Mouse (Mus musculus) monocyte, adult 5-6 weeks (primary cell): ENCODE results near the gene Gm20696. TPM values are rescaled to one million over a fixed set of nuclear protein-coding genes. Genes with fewer than 3 reads are reported as not detected.

Experiments used
- ATAC-seq: fragments of 153-309, 156-312 bp; replicated peaks from 2 replicates; pipeline ENCODE4 v1.8.0; 2017; ENCODE audit warnings: mild to moderate bottlenecking; ENCODE audit not compliant: low TSS enrichment, insufficient number of reproducible peaks, severe bottlenecking, poor library complexity, low FRiP score
- total RNA-seq: library from RNA; stranded (forward); fragments of 200-1000, 200-491, 200-594 nt; gene quantifications from 3 replicates; pipeline ENCODE4 v1.2.3, GENCODE M21; 2017

Gm20696 gene
- total RNA-seq, 1 experiment from 2014 or later: 12.8 TPM

GRCm38 (mm10) chr6:99538194-99538941, 128.2 kb downstream of the Gm20696 start:
- no peak for ATAC-seq

- ATAC-seq: no peak
Observed at GRCm38 (mm10) chr6:99534211-99534745, 132.3 kb downstream of the Gm20696 start.

DNA sequence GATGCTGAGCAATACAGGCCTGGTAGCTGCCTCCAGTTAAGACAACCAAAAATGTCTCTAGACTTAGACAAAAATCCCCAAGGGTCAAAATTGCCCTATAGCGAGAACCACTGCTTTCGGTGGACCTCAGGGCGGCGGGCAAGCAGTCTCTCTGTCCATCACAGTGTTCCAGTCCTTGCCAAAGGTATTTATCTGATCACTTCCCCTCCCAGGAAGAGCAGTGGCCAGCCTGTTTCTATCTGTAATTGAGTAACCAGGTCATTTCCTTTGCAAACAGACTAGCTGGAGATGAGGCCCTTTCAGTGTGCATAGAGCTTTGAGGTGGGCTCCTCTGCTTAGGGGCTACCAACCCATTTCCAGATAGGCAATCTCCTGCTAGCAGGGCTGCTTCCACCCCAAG, 134.1 kb downstream of the Gm20696 start:
- ATAC-seq: no peak

GRCm38 (mm10) chr6:99528972-99529371, 137.6 kb downstream of the Gm20696 start:
- ATAC-seq: no peak

- no peak for ATAC-seq
Observed at GRCm38 (mm10) chr6:99527457-99528105, 139.0 kb downstream of the Gm20696 start.

GRCm38 (mm10) chr6:99525351-99525750, 141.2 kb downstream of the Gm20696 start:
- no peak for ATAC-seq

GRCm38 (mm10) chr6:99523679-99524370, 142.8 kb downstream of the Gm20696 start:
- ATAC-seq: no peak

- ATAC-seq: peak; percentile 30; the same call in 1 of the 2 replicates
Observed at GRCm38 (mm10) chr6:99523109-99523632, 143.4 kb downstream of the Gm20696 start.

GRCm38 (mm10) chr6:99522359-99523108, 144.1 kb downstream of the Gm20696 start, which contains the start of gene Foxp1:
TSS of gene Foxp1 (minus strand) at chr6:99522721.
- ATAC-seq: peak; percentile 38

DNA sequence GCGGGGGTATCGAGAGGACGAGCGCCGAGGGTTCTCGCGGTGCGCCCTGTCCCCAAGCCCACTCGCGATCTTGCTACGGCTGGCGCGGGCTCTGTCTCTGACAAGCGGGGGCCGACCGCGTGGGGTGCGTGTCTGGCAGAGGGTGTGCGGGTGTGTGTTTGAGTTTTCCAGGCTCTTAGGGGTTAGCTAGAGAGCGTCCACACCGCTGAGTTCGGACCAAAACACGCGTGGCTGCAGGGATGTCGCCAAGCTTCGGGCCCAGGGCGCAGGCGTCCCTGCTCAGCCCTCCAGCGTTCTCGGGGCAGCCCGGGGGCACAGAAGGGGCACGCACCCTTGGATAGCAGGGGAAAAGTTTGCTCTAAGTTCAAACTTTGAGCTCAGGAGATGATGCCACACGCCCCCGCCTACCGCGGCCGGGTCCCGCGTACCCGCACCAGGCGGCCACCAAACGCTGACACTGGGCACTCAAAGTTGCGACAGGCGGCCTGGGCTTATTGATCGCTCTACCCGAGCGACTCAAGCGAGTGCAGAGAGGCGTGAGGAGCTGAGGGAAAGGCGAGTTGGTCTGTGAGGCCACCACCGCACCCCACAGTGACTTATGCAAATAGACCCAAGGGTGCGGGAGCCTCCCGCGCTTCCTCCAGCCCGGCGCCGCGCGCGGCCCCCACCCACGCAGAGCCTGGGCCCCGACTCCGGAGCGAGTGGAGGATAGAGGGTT, 144.8 kb downstream of the Gm20696 start:
- ATAC-seq: peak; percentile 15; the same call in 1 of the 2 replicates

DNA sequence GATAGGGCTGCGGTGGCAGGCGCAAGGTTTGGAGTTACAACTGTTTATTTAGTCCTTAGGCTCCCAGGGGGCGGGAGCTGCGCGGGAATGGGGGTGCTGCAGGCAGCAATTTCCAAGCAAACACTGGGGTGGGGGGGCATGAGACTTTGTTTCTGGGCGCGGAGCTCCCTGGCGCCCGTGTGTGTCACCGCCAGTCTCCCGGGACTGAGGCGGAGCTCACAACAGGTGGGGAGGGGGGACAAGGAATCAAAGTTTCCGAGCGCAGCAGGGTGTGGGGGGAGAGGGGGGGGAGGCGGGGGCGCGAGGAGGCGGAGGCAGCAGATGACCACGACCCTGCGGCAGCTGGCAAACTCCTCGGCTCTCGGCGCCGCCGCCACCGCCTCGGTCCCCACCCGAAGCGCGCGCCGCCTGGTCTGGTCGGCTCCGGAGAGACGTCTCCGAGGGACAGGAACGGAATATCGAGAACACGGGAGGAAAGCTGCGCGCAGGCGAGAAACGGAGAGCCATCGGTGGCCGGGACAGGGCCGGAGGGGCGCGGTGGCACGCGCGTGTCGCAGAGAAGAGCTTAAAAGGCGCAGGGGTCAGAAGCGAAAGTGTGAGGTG, 145.5 kb downstream of the Gm20696 start:
- no peak; the same call in 1 of the 2 replicates for ATAC-seq

DNA sequence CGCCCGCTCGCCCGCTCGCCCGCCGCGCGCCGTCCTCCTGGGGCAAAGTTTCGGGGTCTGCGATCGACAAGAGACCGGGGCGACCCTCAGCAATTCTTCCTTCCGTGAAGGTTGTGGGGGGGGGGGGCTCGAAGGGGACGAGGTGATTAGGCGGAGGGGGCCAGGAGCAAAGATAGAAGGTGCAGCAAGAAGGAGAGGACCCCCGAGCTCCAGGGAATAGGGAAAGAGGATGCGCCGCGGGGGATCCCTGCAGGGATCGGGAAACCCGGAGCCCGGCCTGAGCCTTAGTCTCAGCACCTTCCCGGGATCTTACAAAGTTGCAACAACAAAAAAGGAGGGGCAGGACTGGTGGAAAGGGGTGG, 145.9 kb downstream of the Gm20696 start:
- ATAC-seq: no peak

DNA sequence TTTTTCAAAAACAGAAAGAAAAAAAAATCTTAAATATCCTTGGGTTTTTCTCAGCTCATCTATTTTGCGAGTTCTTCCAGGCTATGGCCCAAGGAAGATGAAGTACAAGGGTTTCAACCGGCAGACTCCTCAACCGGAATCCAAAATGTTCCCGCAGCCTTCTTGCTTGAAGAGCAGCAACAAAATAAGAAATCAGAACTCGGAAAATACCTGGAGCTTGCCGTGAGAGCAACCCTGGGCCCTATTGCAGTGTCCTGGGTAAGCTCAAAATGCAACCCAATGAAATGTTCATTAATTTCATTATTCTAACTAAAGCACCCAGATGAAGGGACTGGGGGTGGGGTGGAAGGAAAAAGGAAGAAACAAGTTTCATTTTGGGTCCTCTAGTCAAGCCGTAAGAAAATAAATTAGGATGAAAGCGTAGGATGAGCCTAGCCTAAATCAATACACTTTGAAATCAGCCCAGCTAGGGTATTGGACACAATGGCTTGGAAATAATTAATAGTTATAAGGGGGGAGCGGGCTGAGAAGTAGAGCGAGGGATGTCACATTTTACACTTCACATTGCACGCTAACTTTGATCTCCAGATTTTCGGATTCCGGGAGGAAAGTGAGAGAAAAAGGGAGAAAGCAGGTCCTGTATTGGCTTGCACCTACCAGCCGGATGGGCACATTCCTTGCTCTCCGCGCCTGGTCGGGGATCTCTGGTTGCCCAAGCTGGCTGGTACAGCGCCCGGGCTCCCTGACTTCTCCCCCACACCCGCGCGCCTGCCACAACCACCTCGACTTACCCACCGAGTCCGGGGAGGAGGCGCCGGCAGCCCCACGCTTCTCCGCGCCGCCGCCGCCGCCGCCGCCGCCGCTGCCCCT, 146.6 kb downstream of the Gm20696 start:
- no peak for ATAC-seq

DNA sequence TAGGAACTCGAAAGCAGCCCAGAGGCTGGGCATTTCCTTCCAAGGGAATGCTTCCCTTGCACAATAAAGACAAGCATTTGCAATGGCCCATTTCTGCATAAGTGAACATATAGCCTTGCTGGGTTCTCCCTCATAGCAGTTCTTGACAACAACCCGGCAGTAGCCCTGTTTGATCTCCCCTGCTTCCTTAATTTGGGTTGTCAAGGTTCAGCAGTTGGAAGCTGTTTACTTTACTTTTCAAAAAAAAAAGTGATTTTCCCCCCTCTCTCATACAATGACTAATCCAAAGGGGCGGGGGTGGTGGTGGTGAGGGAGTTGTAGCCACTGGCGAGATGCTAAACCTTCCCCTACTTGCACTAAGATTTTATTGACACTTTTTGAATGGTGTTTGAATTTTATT, 147.5 kb downstream of the Gm20696 start:
- ATAC-seq: no peak

GRCm38 (mm10) chr6:99515667-99516199, 150.9 kb downstream of the Gm20696 start:
- ATAC-seq: no peak

DNA sequence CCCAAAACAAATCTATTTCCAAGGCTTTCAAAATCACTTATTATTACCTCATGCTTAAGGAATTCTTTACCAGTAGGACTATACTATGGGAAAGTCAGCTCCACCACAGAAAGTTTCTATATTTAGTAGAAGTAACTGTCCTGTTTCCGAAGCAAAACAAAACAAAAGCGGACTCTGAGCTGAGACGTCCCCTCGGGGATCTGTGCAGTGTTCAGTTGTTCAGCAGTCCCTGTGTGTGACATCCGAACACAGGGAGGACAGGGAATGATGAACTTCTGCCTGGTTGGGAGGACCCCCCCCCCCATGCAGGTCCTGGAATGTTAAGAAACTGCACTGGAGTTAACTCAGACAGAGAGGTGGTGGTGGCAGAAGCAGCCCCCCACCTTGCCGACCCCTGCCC, 154.7 kb downstream of the Gm20696 start:
- no peak for ATAC-seq
